Mouse (Mus musculus): ENCODE measurements around the gene Gramd4. TPM values are rescaled to one million over a fixed set of nuclear protein-coding genes. Genes with fewer than 3 reads are reported as not detected.

Gramd4 gene
- polyA plus RNA-seq, 1 experiment from 2014 or later: 32.5 TPM

DNA sequence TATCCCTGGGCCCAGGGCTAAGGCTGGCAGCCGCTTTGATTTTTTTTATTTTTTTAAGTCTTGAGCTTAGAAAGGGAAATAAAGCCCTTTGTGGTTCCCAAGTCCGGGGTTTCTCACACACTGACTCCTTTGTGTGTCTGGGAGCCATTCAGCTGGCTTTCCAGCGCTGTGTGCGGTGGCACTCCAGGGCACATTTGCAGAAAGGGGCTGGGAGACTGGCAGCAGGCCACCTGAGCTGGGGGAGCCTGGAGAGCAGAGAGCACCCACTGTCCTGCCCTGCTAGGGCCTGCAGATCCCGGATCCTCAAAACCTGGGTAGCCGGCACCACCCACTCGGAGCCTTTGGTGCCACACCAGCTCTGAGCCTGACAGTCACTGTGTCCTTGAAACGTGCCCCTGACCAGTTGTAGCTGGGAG, 28.8 kb downstream of the Gramd4 start:
- Histone ChIP-seq H3K27me3 (no peaks in the 10 kb centered on the region), H3K9me3 (no peaks in the 10 kb centered on the region), H3K4me3 (no peak overlapping the region), H3K36me3 (no peaks in the 10 kb centered on the region), H3K27ac (replicated peaks) (peak overlapping the region; percentile 88), H3K4me2 (0 out of 2 replicates have a peak overlapping the region, but pooled peaks have one; percentile 9), H3K4me1 (replicated peaks) (peaks cover 99% of the 10 kb centered on the region), H3K9ac (peak overlapping the region; percentile 45; the same call in 1 of the 2 replicates)
- peak; percentile 46 for ATAC-seq (ENCODE audit: low read depth)
- 37% methylated on average over 8 of the region's 8 CpGs for WGBS

DNA sequence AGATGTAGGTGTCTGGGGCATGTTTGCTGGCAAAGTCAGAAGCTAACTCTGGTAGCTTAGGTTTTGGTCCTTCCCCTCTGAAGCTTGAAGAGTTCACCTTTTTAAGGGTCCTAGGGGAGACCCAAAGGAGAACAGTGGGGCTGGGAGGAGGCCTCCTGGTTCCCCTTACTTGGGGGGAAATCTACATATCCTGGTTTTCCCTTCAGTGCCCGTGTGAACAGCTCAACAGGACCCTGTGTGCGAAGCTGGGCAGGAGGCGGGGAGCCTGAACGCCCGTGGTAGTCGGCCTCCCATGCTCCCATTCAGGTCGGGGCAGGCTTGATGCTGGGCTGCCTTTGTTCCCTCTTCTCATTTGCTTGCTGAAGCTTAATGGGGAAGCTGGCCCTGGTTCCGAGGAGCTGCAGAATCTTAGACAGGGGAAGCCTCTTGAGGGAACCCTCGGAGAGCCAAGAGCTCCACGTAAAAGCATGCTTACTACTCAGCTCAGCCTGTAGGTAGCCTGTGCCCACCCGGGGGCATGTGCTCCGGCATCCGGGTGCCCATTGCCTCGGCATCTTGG, 30.2 kb downstream of the Gramd4 start:
- peak overlapping the region; percentile 88 for H3K27ac ChIP-seq (replicated peaks)
- no peak for ATAC-seq (ENCODE audit: low read depth)
- H3K4me2 ChIP-seq: no peak overlapping the region
- H3K9me3 ChIP-seq: no peaks in the 10 kb centered on the region
- H3K27me3 ChIP-seq: no peaks in the 10 kb centered on the region
- no peak overlapping the region for H3K4me3 ChIP-seq
- peak overlapping the region; percentile 57; the same call in 1 of the 2 replicates for H3K9ac ChIP-seq
- 23% methylated on average over 14 of the region's 14 CpGs for WGBS
- peaks cover 97% of the 10 kb centered on the region for H3K4me1 ChIP-seq (replicated peaks)
- peaks cover 8% of the 10 kb centered on the region; the same call in 1 of the 2 replicates for H3K36me3 ChIP-seq

DNA sequence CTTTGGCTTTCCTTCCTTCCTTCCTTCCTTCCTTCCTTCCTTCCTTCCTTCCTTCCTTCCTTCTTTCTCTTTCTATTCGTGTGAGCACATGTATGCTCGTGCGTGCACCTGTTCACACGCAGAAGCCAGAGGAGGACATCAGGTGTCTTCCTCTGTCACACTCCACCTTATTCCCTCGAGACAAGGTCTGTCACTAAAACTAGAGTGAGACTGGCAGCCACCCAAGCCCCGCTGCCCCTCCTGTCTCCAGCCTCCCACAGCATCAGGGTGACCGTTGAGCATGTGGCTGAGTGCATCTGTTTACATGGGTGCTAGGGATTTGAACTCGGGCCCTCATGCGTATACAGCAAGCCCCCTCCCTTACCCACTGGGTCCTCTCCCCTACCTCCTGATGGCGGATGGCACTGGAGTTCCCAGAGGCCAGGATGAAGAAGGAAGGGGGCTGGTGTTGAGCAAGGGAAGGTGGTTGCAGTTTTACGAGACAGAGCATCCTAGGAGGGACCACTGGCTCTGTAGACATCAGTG, 30.8 kb downstream of the Gramd4 start:
- peaks cover 10% of the 10 kb centered on the region; the same call in 1 of the 2 replicates for H3K36me3 ChIP-seq
- no peak overlapping the region for H3K9ac ChIP-seq
- H3K27me3 ChIP-seq: no peaks in the 10 kb centered on the region
- H3K4me2 ChIP-seq: no peak overlapping the region
- H3K27ac ChIP-seq (replicated peaks): peak overlapping the region; percentile 88
- WGBS: 76% methylated on average over 11 of the region's 11 CpGs
- ATAC-seq (ENCODE audit: low read depth): no peak
- H3K4me1 ChIP-seq (replicated peaks): peaks cover 91% of the 10 kb centered on the region
- no peak overlapping the region for H3K4me3 ChIP-seq
- no peaks in the 10 kb centered on the region for H3K9me3 ChIP-seq

DNA sequence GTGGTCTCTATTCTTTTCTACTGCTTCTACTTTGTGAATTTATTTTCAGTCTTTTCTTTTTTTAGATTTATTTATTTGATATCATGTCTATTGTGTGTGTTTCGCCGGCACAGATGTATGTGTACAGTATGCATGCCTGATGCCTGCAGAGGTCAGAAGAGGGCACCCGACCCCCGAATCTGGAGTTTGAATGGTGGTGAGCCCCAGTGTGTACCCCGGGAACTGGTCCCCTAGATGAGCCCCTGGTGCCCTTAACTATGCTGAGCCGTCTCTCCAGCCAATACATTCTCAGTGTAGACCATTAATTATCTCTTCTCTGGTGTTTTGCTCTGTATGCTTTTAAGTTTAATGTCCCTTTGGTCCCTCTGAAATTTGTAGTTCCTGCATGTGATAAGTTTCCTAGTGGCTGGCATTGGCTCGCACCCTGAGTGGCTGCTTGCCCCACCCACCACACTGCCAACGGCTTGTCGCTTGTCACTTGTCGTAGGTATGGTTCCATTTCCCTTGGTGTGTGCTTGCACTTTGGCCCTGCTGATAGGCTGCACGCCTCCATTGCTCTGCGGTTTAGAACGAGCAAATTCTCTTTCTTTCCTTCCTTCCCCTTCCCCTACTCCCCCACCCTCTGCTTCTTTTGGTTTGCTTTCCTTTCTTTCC, 31.7 kb downstream of the Gramd4 start:
- H3K27me3 ChIP-seq: no peaks in the 10 kb centered on the region
- H3K4me1 ChIP-seq (replicated peaks): peaks cover 82% of the 10 kb centered on the region
- no peaks in the 10 kb centered on the region for H3K9me3 ChIP-seq
- H3K4me2 ChIP-seq: no peak overlapping the region
- peaks cover 10% of the 10 kb centered on the region; the same call in 1 of the 2 replicates for H3K36me3 ChIP-seq
- no peak for ATAC-seq (ENCODE audit: low read depth)
- no peak overlapping the region for H3K9ac ChIP-seq
- H3K4me3 ChIP-seq: no peak overlapping the region
- 66% methylated on average over 13 of the region's 13 CpGs for WGBS
- peak overlapping the region; percentile 81 for H3K27ac ChIP-seq (replicated peaks)

DNA sequence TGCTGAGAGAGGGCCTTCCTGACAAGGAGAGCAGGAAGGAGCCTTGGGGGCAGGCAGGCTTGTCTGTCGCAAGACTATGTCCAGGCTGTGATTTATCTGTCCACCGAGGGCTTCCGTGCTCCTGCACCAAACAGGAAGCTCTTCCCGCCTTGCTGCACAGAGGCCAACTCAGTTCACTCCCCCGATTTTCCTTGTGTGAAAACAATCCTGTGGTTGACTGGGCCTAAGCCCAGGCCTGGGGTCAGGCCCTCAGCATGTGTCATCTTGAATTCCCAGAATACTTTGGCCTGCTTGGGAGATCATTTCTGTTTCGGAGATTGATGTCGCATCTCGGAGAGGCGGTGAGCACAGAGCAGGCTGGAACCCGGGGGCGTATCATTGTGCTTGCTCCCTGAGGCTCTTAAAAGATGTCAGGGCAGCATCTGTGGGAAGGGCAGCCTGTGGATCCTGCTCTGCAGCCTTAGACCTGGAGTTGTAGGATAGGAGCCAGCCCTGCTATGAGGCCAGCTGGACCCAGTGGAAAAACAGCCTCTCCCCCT, 32.6 kb downstream of the Gramd4 start:
- H3K4me1 ChIP-seq (replicated peaks): peaks cover 73% of the 10 kb centered on the region
- peak overlapping the region; percentile 81 for H3K27ac ChIP-seq (replicated peaks)
- H3K9me3 ChIP-seq: no peaks in the 10 kb centered on the region
- peaks cover 10% of the 10 kb centered on the region; the same call in 1 of the 2 replicates for H3K36me3 ChIP-seq
- no peak for ATAC-seq (ENCODE audit: low read depth)
- 27% methylated on average over 11 of the region's 11 CpGs for WGBS
- no peak overlapping the region for H3K4me2 ChIP-seq
- H3K9ac ChIP-seq: peak overlapping the region; percentile 0; the same call in 1 of the 2 replicates
- H3K27me3 ChIP-seq: no peaks in the 10 kb centered on the region
- H3K4me3 ChIP-seq: no peak overlapping the region

DNA sequence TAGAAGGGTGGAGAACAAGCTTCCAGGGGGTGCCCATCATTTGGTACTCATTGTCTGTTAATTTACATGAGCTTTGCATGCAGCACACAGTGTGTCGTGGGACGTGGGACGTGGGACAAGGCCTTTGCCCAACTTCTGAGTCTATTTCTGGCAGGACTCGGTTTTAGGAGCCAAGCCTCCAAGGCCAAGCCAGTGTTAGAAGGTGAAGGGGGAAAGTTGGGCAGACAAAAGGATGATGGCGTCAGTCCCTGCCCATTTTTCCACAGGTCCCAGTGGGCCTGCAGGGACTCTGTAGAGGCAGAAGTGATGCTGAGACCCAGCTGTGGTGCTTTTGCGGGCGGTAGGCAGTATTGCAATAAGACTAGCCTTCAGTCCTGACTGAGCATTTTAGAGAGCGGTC, 33.1 kb downstream of the Gramd4 start:
- 80% methylated on average over 8 of the region's 8 CpGs for WGBS
- peak overlapping the region; percentile 81 for H3K27ac ChIP-seq (replicated peaks)
- peaks cover 68% of the 10 kb centered on the region for H3K4me1 ChIP-seq (replicated peaks)
- no peak overlapping the region for H3K4me2 ChIP-seq
- peak overlapping the region; percentile 0; the same call in 1 of the 2 replicates for H3K9ac ChIP-seq
- no peaks in the 10 kb centered on the region for H3K9me3 ChIP-seq
- H3K27me3 ChIP-seq: no peaks in the 10 kb centered on the region
- ATAC-seq (ENCODE audit: low read depth): no peak
- no peak overlapping the region for H3K4me3 ChIP-seq
- H3K36me3 ChIP-seq: peaks cover 10% of the 10 kb centered on the region; the same call in 1 of the 2 replicates

DNA sequence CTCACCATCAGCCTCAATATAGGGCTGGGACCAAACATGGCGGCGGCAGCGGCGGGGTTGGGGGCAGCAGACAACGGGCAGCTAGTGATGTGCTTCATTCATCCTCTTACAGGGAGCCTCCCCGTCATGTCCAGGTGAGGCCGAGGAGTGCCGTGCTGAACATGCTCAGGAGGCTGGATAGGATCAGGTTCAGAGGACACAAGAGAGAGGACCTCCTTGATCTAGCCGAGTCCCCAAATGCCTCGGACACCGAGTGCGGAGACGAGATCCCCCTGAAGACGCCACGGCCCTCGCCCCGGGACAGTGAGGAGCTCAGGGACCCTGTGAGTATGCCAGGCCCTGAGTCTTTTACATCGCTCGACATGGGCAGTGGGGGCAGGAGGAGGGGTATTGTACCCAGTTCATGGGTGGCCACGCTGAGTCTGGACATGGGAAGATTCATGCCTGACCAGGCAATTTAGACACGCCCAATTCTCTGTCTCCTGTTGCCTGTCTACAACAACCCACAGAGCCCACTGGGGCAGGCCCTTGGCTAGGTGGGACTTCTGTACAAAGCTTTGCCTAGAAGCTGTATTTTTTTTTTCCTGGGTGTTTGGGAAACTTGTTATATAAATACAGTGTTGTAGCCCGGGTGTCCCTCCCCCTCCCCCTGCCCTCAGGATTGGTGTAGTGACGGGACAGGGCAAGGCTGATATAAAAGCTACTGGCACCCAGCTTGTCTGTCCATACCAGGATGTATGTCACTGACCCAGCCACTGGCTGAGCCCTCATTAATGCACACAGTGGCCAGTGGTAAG, 33.9 kb downstream of the Gramd4 start:
- no peak for ATAC-seq (ENCODE audit: low read depth)
- peaks cover 60% of the 10 kb centered on the region for H3K4me1 ChIP-seq (replicated peaks)
- H3K36me3 ChIP-seq: peaks cover 19% of the 10 kb centered on the region; the same call in 1 of the 2 replicates
- H3K27ac ChIP-seq (replicated peaks): peak overlapping the region; percentile 81; the same call in 1 of the 2 replicates
- no peak overlapping the region for H3K4me2 ChIP-seq
- no peak overlapping the region for H3K4me3 ChIP-seq
- no peaks in the 10 kb centered on the region for H3K27me3 ChIP-seq
- WGBS: 91% methylated on average over 23 of the region's 23 CpGs
- peak overlapping the region; percentile 0; the same call in 1 of the 2 replicates for H3K9ac ChIP-seq
- H3K9me3 ChIP-seq: no peaks in the 10 kb centered on the region

DNA sequence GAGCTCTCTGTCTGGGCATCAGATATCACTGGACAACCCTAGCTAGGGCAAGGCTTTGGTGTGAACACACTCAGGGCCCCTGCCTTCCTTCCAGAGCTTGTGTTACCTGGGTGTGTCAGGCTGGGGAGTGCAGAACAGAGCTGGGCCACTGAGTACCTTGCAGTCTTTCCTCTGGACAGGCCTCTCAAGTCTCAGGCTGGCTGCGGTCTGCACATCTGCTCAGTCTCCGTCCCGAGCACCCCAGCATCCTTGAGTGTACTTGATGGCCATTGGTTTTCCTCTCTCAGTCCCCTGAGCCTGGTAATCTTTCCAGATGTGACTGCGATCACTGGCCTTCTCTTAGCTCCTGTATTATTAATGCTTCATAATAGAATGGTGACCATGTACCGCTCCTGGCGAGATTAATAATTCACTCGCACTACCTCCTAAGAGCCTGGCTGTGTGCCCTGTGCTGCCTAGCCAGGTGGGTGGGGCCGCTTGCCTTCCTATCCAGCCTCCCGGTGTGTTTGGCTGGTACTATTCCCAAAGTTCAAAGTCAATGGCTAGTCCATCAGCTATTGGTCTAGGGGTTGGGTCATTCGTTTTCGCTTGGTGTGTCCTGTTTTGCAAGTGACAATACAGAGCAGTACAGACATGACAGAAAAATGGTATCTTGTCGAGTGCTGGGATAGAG, 34.6 kb downstream of the Gramd4 start:
- peaks cover 53% of the 10 kb centered on the region for H3K4me1 ChIP-seq (replicated peaks)
- WGBS: 81% methylated on average over 12 of the region's 12 CpGs
- no peak overlapping the region for H3K9ac ChIP-seq
- peaks cover 20% of the 10 kb centered on the region; the same call in 1 of the 2 replicates for H3K36me3 ChIP-seq
- no peaks in the 10 kb centered on the region for H3K27me3 ChIP-seq
- H3K27ac ChIP-seq (replicated peaks): peak overlapping the region; percentile 47; the same call in 1 of the 2 replicates
- no peaks in the 10 kb centered on the region for H3K9me3 ChIP-seq
- ATAC-seq (ENCODE audit: low read depth): no peak
- H3K4me3 ChIP-seq: no peak overlapping the region
- no peak overlapping the region for H3K4me2 ChIP-seq

DNA sequence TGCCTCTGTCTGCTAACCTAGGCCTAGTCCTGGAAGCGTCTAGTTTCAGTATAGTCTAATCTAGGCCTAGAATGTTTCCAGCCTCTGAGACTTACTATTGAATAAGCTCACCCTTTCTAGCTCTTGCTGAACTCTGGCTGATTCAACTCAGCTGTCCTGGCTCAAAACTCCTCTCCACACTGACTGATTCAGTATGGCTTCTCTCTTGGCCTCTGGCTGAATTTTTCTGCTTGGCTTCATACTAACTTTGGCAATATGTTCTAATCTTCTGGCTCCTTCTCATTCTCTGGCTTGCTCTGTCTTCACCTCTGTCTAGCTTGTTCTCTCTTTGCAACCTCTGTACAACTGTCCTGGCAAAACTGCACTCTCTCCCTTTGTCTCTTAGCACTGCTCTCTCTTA, 35.7 kb downstream of the Gramd4 start:
- Histone ChIP-seq H3K27ac (replicated peaks) (no peak overlapping the region), H3K4me1 (replicated peaks) (peaks cover 45% of the 10 kb centered on the region), H3K4me3 (no peak overlapping the region), H3K9me3 (no peaks in the 10 kb centered on the region), H3K36me3 (peaks cover 22% of the 10 kb centered on the region; the same call in 1 of the 2 replicates), H3K4me2 (no peak overlapping the region), H3K9ac (no peak overlapping the region), H3K27me3 (no peaks in the 10 kb centered on the region)
- ATAC-seq (ENCODE audit: low read depth): no peak
- 92% methylated on average over 1 of the region's 1 CpGs for WGBS

DNA sequence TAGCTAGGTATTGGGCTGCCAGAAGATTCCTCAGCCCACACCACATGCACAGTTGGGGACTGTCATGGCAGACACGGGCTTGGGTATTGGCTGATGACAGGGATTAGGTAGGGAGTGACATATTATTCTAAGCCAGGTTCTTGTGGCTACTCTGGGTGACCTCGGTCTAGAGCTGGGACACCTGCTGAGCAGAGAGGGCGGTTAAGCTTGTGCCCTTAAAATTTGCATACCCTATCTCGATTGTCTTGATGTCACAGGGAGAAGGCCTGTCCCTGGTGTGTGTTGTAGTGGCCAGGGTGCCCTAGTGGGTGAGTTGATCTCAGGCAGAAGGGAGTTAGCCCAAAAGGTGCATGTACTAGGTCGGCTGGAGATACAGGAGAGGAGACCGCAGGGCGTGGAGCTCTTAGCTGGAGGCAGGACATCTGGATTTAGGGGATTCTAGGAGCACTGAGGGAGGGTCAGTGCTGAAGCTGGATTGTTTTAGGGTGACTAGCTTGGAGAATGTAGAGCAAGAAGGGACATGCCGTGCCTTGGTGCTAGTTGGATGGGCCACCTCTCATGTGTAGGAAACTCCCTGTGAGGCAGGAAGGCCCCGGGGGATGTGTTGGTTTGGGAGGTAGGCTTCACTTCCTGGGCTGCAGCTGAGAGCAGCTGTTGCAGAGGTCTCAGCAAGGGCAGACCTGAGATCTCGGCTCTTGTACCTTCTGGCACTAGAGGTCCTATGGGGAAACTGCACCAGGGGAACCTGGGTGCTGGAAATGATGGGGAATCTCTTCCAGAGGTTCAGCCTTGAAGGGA, 37.0 kb downstream of the Gramd4 start:
- Histone ChIP-seq H3K27me3 (no peaks in the 10 kb centered on the region), H3K27ac (replicated peaks) (no peak overlapping the region), H3K9me3 (no peaks in the 10 kb centered on the region), H3K4me1 (replicated peaks) (peaks cover 33% of the 10 kb centered on the region), H3K4me3 (no peak overlapping the region), H3K36me3 (peaks cover 27% of the 10 kb centered on the region; the same call in 1 of the 2 replicates), H3K9ac (no peak overlapping the region), H3K4me2 (no peak overlapping the region)
- 88% methylated on average over 10 of the region's 10 CpGs for WGBS
- no peak for ATAC-seq (ENCODE audit: low read depth)
